8 mouse cellular contexts compared by ENCODE assay signal in genomic region chr7:127243870-127244657, GRCm38 (mm10). TPM values are rescaled to one million over a fixed set of nuclear protein-coding genes. Genes with fewer than 3 reads are reported as not detected.
DNase-seq lines count a peak whose midpoint lies in the region; ATAC-seq lines count a peak whose summit lies in the region.

TSS of gene Zfp771 (plus strand) at chr7:127244274.

- DNase-seq in R1 (ENCODE audit: low read depth, low spot score) = peak; percentile 95
- DNase-seq in cerebellum, postnatal 25 days = peak; percentile 96 to 99
- peak; percentile 88 to 92 for DNase-seq in frontal cortex, postnatal 36 days (ENCODE audit: low spot score in 2 of 2)
- DNase-seq in left cerebral cortex, adult 18-20 months (ENCODE audit: low spot score in 2 of 2) = peak; percentile 91 to 96
- DNase-seq in right cerebral cortex, adult 18-20 months = peak; percentile 96
- peak; percentile 76 for DNase-seq in urinary bladder, postnatal 10 days (ENCODE audit: low spot score)

- H3K36me3 ChIP-seq in hindbrain, embryonic 15.5 days = peaks cover 2% of the 10 kb centered on the region; the same call in 1 of the 2 replicates
- no peaks in the 10 kb centered on the region for H3K36me3 ChIP-seq in macrophage (ENCODE audit: inconsistent target)

- no peaks in the 10 kb centered on the region for H3K27me3 ChIP-seq in hindbrain, embryonic 15.5 days

- no peaks in the 10 kb centered on the region for H3K9me3 ChIP-seq in hindbrain, embryonic 15.5 days

- H3K27ac ChIP-seq in hindbrain, embryonic 15.5 days (replicated peaks) = peak within 1 kb of the TSS; percentile 86
- peak within 1 kb of the TSS; percentile 44 for H3K27ac ChIP-seq in macrophage

- peak within 1 kb of the TSS; percentile 90 for H3K9ac ChIP-seq in hindbrain, embryonic 15.5 days

- H3K79me2 ChIP-seq in macrophage (ENCODE audit: inconsistent target) = peaks cover 7% of the 10 kb centered on the region; the same call in 1 of the 2 replicates

- peak; percentile 94 for ATAC-seq in hindbrain, embryonic 15.5 days (ENCODE audit: low FRiP score, low read depth)

- peak within 1 kb of the TSS; percentile 81 for H3K4me3 ChIP-seq in hindbrain, embryonic 15.5 days
- peak within 1 kb of the TSS; percentile 50 for H3K4me3 ChIP-seq in macrophage (ENCODE audit: inconsistent target)

- WGBS in hindbrain, embryonic 15.5 days = 1% methylated on average over 54 of the region's 56 CpGs
- WGBS in macrophage (ENCODE audit: missing documents) = 4% methylated on average over 55 of the region's 56 CpGs

- H3K4me1 ChIP-seq in hindbrain, embryonic 15.5 days (replicated peaks) = peaks cover 28% of the 10 kb centered on the region

- H3K4me2 ChIP-seq in hindbrain, embryonic 15.5 days = peak within 1 kb of the TSS; percentile 60

RNA-seq across cellular contexts. Expression of gene Zfp771, which starts in this region (rescaled TPM):
- 72.0 and 80.9 TPM in 2 replicates for polyA plus RNA-seq in hindbrain, embryonic 15.5 days (2015; fragmentation: Nextera tagmentation; extraction: Ambion mirVana)
- 10 to 100 TPM; 55.2 to 57.9 TPM for total RNA-seq in left cerebral cortex, adult 18-20 months (2021)
- 10 to 100 TPM in 24 of 26 experiments, 1 to 10 TPM in 2; 4.1 to 36.9 (median 18.8) TPM for total RNA-seq in macrophage (2018; cell fraction: chromatin; rRNA removed)
- total RNA-seq in macrophage (2018; cell fraction: cytosol; rRNA removed) = 1 to 10 TPM; 3.9 to 9.6 (median 6.6) TPM
- 10 to 100 TPM in 18 of 26 experiments, 1 to 10 TPM in 8; 6.5 to 27.8 (median 13.3) TPM for total RNA-seq in macrophage (2018; cell fraction: nucleus; rRNA removed)
- polyA plus RNA-seq in macrophage (2018) = 2.3 to 8.3 TPM (median 8.1 TPM) in 3 replicates

Comparison
In these comparisons a context has a peak if more than half of its experiments do, and no peak if none do; other contexts are left out.
1. Peak in every context shown above with its lines: DNase-seq, ATAC-seq, H3K4me3 ChIP-seq and H3K27ac ChIP-seq.